Mouse (Mus musculus): ENCODE measurements around the gene Gm20388.

DNA sequence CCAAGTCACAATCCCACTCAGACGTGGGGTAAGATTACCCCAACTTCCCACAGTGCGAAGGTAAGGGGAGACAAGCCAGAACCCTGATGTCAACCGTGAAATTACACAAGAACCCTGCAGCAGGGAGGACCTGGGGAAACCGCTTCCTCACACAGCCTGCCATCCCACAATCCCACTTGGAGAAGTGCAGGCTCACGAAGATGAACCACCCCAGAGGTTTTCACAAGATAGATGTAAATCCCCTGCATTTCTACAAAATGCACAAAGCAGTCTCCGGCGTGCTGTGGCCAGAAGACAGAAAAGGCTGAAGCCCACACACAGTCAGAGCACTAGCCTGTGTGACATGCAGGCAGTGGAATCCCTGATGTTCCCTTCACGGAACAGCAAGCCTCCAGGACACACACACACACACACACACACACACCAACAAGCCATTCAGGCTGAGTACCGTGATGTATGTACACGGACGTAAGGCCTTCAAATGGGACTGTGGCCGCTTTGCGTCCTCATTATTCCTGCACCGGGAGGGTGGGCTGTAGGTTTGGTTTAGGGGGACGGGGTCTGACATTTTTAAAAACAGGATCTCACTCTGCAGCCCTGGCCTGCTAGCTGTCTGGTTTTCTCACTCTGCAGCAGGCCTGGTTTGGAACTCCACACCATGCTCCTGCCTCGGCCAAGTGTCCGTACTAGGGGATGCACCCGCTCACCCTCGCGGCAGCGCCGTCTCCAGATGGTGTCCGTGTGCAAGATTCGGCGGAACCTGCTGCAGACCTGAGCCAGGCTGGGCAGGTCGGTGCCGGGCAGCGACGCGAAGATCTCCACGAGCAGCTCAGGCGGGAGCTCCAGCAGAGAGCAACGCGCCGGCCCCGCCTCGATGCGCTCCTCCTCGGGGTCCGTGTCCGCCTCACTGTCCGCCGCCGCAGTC, 1667.4 kb downstream of the Gm20388 start:
- TF ChIP-seq POLR2A (IDR thresholded peaks at IDR 0.05; ENCODE audit: extremely low read depth, insufficient read depth, low read length), result 0 out of 2 replicates have a peak, but pooled peaks have one; percentile 3
- no peak for TF ChIP-seq CTCF (IDR thresholded peaks at IDR 0.05; ENCODE audit: extremely low read depth, insufficient read depth, low read length)

All from cortical plate, adult 2 months (tissue).